Mouse (Mus musculus) cerebellum, postnatal 25 days (tissue): Measurements from ENCODE around the gene Xrcc6.

Source experiments
- DNase-seq, 2 experiments: peaks; one replicate each; pipeline ENCODE4 v3.0.0; 2021; ENCODE audit warnings: mixed read lengths in 2 of 2

Gene Xrcc6

DNA sequence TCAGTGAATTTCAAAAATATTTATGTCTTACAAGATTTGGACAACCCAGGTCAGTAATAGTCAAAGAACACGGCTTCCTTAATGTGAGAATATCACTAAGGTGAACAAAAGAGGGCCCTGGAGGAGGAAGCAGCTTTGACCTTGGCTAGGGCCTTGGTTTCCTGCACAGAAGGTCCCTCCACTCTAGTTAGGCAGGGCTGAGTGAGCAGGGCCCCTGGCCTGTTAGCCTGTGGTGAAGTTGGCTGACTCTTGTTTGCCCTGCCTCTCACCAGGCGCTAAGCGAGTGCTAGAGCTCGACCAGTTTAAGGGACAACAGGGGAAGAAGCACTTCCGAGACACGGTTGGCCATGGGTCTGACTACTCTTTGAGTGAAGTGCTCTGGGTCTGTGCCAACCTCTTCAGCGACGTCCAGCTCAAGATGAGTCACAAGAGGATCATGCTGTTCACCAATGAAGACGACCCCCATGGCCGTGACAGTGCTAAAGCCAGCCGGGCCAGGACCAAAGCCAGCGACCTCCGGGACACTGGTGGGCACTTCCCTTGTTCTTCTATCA, 35.0 kb downstream of the Xrcc6 start:
- peak in 1 of 2 experiments; percentile 33 for DNase-seq

DNA sequence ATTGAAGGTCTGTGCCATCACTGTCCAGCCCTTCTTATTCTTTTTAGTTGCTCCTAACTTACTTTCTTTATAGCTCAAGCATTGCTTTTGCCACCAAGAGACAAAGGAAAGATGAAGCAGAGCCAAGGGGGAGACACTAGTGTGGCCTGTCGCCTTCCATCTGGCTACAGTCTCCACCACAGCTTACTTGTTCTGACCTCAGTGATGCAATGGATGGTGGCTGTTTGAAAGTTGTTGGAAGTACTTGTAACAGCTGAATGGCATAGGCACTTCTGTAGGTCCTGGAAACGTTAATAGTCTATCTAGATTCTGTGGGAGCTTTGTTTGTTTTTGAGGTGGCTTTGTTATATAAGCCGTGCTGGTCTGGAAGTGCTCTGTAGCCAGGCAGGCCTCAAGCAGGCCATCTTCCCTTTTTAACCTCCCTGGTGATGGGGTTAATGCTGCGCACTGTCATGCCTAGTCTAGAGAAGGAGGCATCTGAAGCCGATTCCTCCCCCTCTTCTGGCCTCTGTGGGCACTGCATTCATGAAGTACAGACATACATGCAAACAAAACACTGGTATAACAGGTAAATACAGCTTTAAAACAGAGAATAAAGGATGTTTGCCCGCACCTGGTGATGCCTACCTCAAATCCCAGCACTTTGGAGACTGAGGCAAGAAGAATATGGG, 36.5 kb downstream of the Xrcc6 start:
- DNase-seq = no peak

DNA sequence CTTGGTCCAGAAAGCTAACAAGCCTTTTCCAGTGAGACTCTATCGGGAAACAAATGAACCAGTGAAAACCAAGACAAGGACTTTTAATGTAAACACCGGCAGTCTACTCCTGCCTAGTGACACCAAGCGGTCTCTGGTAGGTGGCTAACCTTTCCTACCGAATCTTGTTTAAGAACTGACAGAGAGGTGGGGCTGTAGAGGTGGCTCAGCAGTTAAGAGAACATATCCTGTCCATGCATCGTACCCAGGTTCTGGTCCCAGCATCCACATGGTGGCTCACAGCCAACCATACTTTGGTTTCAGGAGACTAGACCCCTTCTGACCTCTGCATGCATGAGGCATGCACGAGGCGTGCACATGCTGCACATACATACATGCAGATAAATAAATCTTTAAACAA, 39.6 kb downstream of the Xrcc6 start:
- no peak for DNase-seq

DNA sequence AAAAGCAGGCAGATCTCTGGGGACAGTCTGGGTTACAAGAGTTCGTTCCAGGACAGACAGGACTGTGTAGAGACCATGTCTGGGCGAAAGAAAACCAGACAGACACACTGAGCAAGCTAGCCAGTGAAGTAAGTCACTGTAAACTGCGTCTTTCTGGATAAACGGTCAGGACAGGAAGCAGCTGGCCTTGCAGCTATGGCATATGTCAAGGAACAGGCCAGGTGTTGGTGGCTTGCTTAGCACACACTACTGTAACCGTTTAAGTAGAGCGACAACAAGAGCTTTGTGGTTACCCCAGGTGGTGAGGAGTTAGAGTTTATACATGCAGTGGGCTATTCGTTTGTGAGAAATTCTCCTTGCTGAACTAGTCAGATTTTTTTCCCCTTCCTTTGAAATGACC, 40.1 kb downstream of the Xrcc6 start:
- DNase-seq = no peak

DNA sequence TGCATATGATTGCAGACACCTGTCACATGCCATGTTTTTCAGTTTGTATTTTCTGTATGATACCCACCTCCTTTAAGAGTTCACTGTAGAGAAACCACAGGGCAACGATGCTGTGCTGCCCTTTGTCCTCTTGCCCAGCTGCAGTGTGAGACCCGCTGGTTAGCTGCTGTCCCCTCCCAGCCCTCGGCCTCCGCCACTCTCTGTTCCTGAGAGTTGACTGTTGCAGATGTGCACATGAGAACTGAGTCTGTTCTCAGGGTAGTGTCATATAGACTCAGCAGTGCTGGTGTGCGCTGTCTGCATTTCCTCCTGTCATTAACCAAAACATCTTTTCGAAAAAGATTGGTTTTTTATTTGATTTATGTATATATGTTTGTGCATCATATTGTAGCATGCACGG, 44.8 kb downstream of the Xrcc6 start:
- no peak for DNase-seq

DNA sequence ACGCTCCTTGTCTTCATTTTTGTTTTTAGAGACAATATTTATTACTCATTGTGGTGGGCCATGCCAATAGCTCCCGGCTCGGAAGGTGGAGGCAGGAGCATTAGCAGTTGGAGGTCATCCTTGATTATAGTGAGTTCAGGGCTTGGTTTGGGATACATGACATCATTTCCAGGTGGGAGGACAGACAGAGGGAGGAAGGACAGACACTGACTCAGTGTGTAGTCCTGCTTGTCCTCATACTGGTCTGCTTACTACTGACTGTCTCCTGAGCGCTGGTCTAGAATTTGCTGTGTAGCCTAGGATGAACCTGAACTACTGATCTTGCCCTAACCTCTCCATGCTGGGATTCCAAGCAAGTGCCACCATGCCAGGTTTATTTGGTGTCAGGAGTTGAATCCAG, 46.1 kb downstream of the Xrcc6 start, which contains the start of gene Desi1:
TSS of gene Desi1 (minus strand) at position 101 of the 400 bp plus-strand sequence.
- no peak for DNase-seq

DNA sequence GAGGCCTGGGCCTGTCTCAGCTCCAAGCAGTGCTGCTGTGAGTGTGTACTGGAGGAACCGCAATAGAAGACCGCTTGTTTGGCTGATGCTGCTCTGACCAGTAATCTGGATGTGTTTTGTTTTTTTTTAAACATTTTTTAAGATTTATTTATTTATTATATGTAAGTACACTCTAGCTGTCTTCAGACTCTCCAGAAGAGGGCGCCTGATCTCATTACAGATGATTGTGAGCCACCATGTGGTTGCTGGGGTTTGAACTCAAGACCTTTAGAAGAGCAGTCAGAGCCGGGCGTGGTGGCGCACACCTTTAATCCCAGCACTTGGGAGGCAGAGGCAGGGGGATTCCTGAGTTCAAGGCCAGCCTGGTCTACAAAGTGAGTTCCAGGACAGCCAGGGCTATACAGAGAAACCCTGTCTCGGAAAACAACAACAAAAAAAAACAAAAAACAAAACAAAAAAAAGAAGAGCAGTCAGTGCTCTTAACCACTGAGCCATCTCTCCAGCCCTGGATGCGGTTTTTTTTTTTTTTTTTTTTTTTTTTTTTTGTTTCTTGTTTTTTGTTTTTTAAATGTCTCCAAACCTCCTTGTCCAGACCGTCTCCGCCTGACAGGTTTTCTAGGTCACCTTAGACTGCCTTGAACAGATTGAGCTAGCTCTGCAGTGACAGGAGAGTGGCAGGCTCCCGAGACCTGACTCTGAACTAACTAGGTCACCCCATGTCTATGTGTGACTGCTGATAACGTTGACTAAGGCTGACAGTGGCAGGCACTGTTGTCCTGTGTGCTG, 48.5 kb downstream of the Xrcc6 start:
- peak in 1 of 2 experiments; percentile 47 for DNase-seq

DNA sequence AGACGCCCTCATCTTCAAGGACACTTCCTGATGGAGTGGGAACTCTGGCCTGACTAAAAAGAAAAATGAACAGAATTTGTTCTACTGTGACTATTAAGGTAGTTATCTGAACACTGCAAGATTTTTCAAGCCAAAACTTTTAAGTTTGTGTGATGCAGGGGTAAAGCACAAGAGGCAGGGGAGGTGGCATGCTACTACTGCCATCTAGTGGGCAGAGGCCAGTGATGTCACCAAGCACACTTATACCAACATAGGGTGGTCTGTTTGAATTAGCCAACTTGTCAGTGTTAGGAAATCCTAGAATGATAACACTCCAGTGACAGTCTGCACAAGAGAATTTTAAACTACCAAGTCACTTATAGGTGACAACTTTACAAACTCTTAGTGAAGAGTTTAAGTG, 53.0 kb downstream of the Xrcc6 start:
- peak; percentile 34 to 59 for DNase-seq

DNA sequence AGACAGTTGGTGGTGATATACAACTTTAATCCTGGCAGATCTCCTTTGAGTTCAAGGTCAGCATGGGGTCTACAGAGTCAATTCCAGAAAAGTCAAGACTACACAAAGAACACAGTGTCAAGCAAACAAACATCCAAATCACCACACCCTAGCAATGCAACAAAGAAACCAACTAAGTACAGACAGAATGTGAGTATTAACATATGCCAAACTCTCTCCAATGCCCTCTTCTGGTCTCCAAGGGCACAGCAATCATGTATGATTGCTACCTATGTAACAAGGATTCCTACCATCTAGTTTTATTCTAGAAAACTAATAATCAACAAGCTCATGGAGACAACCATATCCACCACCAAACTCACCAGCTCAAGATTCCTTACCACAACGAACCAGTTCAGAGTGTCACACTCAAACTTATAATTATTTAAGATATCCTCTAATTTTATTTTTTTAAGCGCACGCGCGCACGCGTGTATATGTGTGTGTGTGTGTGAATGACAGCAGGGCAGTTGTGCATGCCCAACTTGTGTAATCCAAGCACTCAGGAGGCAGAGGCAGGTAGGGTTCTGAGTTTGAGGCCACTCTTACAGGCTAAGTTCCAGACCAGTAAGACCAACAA, 56.6 kb downstream of the Xrcc6 start:
- DNase-seq = peak in 1 of 2 experiments; percentile 52

DNA sequence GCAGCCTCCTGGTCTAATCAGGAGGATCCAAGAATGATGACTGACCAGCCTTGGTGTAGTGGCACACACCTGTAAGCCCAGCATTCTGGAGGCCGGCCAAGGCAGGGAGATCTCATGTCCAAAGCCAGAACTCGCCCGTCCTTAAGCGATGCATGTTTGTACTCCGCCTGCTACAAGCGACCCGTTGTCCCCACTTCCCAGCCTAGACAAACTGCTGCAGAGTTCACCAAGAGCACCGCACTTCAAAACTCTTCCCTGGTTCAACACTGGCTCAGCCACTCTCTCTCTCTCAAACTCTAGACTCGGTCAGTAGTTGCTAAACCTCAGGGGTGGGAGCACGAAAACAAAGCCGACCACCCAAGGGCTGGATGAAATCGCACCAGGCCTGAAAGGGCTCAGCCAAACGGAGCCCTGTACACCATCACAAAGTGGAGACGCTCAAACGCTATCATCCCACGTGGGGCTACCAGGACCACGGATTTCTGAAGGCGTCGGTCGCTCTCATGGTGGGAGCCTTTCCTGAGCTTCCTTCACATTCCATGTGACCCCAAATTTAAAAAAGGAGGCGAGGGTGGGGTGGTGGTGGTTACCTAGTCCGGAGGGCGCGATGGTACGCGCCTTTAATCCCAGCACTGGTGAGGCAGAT, 58.7 kb downstream of the Xrcc6 start:
- peak in 1 of 2 experiments; percentile 58 for DNase-seq

DNA sequence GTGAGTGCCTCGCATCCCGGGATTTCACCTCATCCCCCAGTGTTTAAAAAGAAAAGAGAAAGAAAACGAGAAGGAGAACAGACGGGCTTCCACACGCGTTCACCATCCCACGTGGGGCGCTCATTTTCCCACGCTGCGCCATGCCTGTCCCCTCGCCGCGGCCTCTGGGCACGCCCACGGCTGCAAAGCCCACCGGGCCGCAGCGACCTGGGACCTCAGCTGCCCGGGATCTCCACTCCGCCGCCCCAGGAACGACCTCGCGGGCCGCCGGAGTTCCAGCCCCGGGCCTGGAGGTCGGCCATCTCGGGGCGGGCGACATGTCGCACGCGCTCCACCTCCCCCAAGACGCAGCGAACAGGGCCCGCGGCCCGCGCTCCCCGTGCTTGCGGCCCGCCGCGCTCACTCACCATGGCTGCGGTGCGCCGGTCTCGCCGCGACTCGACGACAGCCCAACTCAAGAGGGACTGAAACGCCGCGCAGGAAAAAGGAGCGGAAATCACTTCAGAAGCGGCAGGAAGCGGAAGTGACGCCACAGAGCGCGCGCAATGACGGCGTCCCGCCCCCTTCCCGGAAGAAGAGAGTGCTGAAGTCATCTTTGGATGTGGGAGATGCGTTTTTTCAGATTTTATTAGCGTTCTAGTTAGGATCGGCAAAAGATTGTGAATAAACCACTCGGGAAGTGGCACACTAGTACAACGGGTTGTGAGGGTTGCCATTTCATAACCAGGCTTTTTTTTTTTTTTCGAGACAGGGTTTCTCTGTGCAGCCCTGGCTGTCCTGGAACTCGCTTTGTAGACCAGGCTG, 59.6 kb downstream of the Xrcc6 start, which contains the start of gene Snu13:
TSS of gene Snu13 (minus strand) at position 519 of the 804 bp plus-strand sequence.
- DNase-seq = peak; percentile 95 to 96

DNA sequence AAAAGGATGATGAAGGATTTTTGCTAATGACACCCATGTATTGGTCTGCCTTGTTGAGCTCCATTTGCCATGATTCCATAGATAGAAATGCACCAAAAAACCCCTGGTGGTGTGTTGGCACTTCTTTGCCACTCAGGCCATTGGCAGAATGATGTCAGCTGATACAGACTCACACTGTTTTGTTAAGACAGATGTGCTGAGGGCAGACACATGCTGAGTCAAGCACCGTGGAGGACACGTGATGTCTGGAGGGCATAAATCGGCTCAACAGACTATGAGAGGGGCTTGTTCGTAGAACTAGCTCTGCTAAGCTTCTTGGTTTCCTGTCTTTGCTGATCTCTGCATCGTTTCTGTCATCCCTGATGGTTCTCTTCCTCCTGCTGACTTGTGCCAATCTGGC, 64.9 kb downstream of the Xrcc6 start:
- no peak for DNase-seq

DNA sequence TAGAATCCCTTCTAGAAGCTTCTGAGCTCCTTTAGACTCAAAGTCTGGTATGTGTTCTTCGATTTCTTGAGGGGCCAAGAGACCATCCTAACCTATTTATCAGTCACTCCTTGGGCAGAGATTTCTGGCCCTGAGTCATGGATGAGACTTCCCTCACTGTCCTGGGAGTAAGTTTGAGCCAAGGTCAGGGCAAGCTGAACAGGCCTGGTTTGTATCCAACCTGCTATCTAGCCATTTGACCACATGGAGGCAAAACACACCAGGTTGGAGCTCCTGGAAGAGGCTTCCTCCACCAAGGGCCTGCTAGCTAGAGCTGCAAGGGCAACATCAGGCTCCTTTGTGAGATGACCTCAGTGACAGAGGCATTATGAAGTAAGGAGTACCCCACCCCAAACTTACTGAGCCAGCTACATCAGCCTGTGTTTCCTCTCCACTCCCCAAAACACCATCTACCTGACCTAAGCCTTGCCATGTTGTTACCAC, 71.1 kb downstream of the Xrcc6 start, which contains the start of gene 4930407I10Rik:
TSS of gene 4930407I10Rik (plus strand) at position 433 of the 483 bp plus-strand sequence.
- no peak for DNase-seq

DNA sequence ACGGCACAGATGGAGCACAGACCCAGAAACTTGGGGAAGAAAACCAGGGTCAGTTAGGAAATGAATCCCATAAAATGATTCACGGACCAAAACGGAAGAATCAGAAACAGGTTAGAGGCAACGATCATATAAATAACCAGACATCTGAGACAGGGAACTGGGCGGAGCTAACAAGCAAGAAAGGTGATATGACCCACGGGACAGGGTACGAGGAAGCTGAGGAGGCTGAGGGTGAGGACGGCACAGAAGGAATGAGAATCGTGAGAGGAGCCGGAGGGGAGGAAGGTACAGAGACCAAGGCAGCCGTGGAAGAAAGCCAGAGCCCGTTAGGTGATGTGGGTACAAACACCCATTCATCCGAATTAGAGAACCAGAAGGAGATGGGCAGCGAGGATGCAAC, 76.3 kb downstream of the Xrcc6 start:
- no peak for DNase-seq

DNA sequence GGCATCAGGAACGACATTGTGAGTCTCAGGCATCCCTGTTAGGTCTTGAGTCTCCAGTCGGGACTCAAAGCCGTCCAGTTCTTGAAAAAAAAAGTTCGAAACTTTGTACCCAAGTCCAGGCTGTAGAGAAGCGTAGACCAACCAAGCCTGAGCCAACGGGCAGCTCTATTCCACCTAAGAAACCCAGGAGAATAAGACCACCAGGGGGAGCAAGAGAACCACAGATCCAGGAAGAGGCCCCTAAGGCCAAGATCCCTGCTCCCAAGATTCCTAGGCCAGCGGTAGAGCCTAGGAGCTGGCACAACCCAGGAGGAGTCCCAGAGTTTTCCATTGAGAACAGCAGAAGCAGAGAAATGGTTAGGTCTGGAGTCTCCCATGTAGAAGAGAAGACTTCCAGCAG, 77.9 kb downstream of the Xrcc6 start:
- peak; percentile 68 to 85 for DNase-seq

DNA sequence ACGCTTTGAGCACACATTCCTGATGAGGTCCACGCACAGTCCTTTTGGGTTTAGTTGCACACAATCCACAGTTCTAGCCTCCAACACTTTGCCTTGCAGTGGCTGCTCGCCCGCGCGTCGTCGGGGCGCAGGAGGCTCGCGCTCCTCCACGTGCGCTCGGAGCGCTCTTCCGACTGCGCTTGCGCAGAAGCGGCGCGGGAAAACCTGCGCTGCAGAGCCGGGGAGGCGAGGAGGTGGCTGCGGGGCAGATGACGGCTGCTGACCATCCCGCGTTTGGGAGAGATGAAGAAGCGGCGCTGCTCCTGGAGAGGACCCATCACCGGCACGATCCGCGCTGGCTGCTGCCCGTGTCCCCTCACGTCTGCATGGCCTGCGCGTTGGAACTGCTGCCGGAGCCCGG, 82.3 kb downstream of the Xrcc6 start, which contains the start of gene Mei1:
TSS of gene Mei1 (plus strand) at position 99 of the 400 bp plus-strand sequence.
- DNase-seq = peak in 1 of 2 experiments; percentile 13

DNA sequence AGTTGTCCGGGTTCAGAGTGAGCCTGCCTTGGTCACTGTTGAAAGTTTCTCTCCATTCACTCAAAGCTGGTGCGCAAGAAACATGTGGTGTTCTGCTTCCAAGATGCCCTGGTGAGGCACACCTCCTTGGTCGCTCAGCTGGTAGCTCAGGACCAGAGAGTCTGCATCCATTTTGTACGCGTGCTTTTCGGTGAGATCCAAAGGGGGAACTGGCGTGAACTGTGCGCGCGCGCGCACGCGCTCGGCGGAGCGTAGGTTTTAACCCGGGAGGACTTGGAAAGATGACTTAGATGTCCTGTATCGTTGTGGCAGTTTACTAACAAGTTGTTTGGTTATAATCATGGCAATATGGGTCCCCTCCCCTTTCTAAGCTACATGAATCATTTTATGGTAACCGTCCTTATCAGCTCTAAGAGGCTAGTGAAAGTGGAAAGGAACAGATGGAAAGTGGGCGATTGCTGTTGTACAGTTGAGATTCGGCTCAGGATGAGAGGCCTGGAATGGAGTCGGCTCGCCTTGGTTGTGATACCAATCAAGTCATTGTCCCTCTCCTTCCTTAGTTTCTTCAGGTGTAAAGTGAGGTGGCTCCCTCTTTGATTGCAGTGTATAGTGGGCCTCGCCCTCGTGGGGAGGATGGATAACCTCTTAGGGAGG, 84.3 kb downstream of the Xrcc6 start:
- DNase-seq = no peak

DNA sequence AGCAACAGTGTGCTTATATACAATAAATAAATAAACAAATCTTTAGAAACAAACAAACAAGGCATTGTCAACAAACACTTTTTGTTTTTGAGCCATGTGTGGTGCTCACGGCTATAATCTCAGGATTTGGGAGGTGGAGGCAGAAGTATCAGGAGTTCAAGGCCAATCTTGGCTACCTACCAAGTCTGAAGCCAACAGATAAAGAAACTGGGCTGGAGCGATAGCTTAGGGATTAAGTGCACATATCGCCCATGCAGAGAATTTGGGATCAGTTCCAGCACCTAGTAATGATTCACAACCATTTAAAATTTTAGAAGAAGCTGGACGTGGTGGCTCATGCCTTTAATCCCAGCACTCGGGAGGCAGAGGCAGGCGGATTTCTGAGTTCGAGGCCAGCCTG, 85.9 kb downstream of the Xrcc6 start:
- DNase-seq = no peak

DNA sequence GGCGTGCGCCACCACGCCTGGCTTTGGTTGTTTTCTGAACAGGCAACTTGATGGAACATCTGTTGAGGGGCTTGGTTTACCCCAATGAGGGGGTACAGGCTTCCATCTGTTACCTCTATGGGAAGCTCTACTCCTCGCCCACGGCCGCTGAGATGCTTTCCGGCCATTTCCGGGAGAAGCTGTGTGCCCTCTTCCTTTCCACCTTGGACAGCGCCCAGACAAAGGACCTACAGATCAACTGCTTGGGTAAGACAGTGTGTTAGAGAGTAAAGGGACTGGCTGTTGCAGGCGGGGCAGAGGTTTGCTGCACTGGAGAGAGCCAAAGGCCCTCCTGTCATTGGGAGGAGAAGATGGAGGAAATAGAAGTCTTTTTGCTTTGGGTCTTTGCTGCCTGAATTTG, 92.2 kb downstream of the Xrcc6 start:
- DNase-seq = no peak

DNA sequence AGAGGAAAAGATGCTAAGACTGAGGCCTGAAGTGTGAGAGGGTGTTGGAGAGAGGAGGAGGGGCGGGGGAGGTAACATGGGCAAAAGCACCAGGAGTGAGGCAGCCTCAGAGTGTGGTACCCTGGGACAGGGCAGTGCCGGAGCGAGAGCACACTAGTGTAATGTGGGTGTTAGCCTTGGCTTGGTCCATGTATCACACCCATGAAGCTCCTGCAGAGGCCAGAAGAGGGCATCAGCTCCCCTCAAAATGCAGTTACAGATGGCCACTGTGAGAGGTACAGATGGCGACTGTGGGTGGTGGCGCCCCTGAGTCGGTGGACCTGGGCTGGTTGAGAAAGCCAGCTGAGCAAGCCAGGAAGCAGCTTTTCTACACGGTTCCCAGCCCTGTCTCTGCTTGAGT, 93.5 kb downstream of the Xrcc6 start:
- peak; percentile 81 to 85 for DNase-seq

DNA sequence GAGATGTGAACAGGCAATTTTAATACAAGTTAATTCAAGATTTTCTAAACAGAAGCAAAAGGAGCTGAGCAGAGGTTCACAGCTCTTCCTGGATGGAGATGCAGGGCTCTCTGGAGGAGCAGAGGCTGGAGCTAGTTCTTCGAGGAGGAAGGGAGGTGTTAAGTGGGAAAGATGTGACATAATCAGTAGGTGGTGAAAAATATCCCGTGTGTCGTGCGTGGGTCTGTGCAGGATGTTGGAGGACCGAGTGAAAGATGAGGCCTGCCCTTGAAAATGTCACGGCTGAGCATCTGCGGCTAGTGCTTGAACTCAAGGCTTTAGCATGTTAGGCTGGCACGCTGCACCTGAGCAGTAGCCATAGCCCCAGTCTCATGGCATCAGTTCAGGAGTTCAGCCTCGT, 98.0 kb downstream of the Xrcc6 start:
- DNase-seq = no peak
